Mouse (Mus musculus) embryonic facial prominence, embryonic 12.5 days (tissue): ENCODE measurements at regions not wholly inside any gene's neighbourhood (a gene's known extent, or its start where the extent isn't known, plus 50 kb on each side); places are given as distances from the start of the nearest gene placed in this dataset.

Source experiments
- ATAC-seq: fragments of 200-750 bp; cut with Nextera tagmentation; 2 replicates; pipeline ENCODE4 v1.8.0; 2017; ENCODE audit not compliant: insufficient number of reproducible peaks, insufficient read depth, low FRiP score, low TSS enrichment
- H3K27ac ChIP-seq: fragments of 300-500 bp; sonication (generic); 2 replicates; pipeline ENCODE4 v1.5.1; 2016; ENCODE audit warnings: mild to moderate bottlenecking
- H3K27me3 ChIP-seq: fragments of 300-500 bp; sonication (generic); 2 replicates; pipeline ENCODE4 v1.6.1; 2016; ENCODE audit warnings: mild to moderate bottlenecking, moderate library complexity
- H3K36me3 ChIP-seq: fragments of 300-500 bp; sonication (generic); 2 replicates; pipeline ENCODE4 v1.6.1; 2016; ENCODE audit warnings: mild to moderate bottlenecking
- H3K4me1 ChIP-seq: fragments of 300-500 bp; sonication (generic); 2 replicates; pipeline ENCODE4 v1.6.1; 2016
- H3K4me2 ChIP-seq: fragments of 300-500 bp; sonication (generic); replicated peaks from 2 replicates; pipeline ENCODE4 v1.6.1; 2016; ENCODE audit warnings: mild to moderate bottlenecking, moderate library complexity
- H3K4me3 ChIP-seq: fragments of 300-500 bp; sonication (generic); 2 replicates; pipeline ENCODE4 v1.5.1; 2016; ENCODE audit warnings: mild to moderate bottlenecking
- H3K9ac ChIP-seq: fragments of 300-500 bp; sonication (generic); 2 replicates; pipeline ENCODE4 v1.6.1; 2016; ENCODE audit warnings: mild to moderate bottlenecking, moderate library complexity
- H3K9me3 ChIP-seq: fragments of 300-500 bp; sonication (generic); 2 replicates; pipeline ENCODE4 v1.6.1; 2016; ENCODE audit warnings: mild to moderate bottlenecking, moderate library complexity
- WGBS: fragments of 180-500 bp; shearing (Covaris S2); methylation state at CpG from one replicate; pipeline ENCODE4 v1.1.7; 2016; 5-methylcytosine and 5-hydroxymethylcytosine counted together

DNA sequence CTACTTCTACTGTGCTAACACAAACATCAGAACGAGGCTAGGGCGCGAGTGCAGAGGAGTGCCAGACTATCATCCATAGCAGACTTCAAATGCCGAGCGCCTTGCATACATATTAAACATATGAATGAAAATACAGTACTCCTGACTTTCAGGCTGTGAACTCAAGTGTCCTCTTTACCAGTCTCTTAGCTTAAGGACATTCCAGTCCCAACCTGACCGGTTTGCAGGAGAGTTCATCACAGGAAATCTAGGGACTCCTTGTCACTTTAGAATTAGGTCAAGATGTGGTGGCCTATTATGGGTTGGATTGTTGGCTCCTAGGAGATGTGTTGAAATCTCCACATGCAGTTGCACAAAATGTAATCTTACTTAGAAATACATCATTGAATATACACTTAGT is 150.9 kb upstream of the Rbms1 start:
- Histone ChIP-seq H3K9me3 (no peaks in the 10 kb centered on the region), H3K36me3 (no peaks in the 10 kb centered on the region), H3K27me3 (no peaks in the 10 kb centered on the region), H3K4me1 (no peaks in the 10 kb centered on the region), H3K4me2 (no peak overlapping the region), H3K9ac (no peak overlapping the region), H3K4me3 (no peak overlapping the region), H3K27ac (no peak overlapping the region)
- 81% methylated on average over 6 of the region's 6 CpGs for WGBS
- no peak for ATAC-seq

DNA sequence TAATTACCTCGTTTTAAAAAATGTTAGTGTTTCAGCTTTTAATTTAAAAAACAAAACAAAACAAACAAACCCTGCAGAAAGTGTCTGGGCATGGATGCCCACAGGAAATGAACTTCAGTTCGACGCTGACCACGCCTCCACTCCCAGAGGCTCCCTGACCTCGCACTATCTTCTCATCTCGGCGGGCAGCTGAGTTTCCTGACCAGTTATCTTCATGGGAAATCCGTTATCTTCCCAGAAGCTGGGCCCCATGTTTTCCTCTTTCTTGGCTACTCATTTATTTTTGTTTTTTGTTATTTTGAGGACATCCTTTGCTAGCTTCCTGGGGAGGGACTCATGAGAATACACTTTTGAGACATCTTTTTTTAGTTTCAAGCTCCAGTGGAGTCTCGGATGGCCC is 147.6 kb upstream of the Rbms1 start:
- Histone ChIP-seq H3K4me3 (no peak overlapping the region), H3K4me1 (no peaks in the 10 kb centered on the region), H3K27ac (no peak overlapping the region), H3K9ac (no peak overlapping the region), H3K9me3 (no peaks in the 10 kb centered on the region), H3K36me3 (no peaks in the 10 kb centered on the region), H3K4me2 (no peak overlapping the region), H3K27me3 (no peaks in the 10 kb centered on the region)
- ATAC-seq = no peak
- WGBS = 49% methylated on average over 9 of the region's 9 CpGs

DNA sequence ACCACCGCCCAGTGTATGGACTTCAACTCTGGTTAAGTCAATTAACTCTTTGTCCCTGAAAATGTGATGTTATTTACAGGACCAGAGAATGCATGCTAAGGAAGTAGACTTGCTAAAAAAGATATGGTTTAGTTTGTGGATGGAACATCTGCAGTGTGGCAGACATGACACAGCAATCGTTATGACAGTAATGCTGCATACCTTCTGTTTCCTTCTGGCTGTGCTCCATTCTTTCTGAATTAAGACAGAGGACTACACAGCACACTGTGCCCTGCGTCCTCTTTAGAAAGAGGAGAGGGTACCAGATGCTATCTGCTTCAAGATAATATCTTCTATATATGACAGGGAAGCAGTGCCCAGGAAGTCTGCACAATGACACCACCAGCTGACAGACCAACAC is 146.6 kb upstream of the Rbms1 start:
- Histone ChIP-seq H3K4me3 (no peak overlapping the region), H3K4me1 (no peaks in the 10 kb centered on the region), H3K27ac (no peak overlapping the region), H3K9me3 (no peaks in the 10 kb centered on the region), H3K36me3 (no peaks in the 10 kb centered on the region), H3K27me3 (no peaks in the 10 kb centered on the region), H3K4me2 (no peak overlapping the region), H3K9ac (no peak overlapping the region)
- no peak for ATAC-seq
- 73% methylated on average over 3 of the region's 3 CpGs for WGBS

DNA sequence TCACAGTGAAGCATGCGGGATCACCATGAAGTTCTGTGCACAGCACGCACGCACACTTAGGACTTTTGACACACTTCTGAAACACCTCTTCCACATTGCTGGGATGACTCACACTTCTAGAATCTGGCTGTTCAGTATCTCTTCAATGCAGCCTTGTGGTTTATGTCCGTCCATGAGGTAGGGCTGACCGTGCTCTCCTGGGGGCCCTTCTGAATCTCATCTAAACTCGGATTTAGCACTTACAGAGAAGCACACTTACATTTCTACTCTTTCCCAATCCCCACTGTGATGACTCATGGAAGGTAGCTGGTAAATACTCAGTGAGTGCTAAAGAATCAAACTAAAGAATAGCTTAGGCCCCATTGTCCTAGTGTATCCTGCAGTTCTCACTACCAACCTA is 142.2 kb upstream of the Rbms1 start:
- no peak overlapping the region for H3K4me2 ChIP-seq
- no peak overlapping the region for H3K9ac ChIP-seq
- ATAC-seq = no peak
- no peak overlapping the region for H3K27ac ChIP-seq
- no peaks in the 10 kb centered on the region for H3K27me3 ChIP-seq
- no peaks in the 10 kb centered on the region for H3K36me3 ChIP-seq
- no peaks in the 10 kb centered on the region for H3K4me1 ChIP-seq
- no peaks in the 10 kb centered on the region for H3K9me3 ChIP-seq
- no peak overlapping the region for H3K4me3 ChIP-seq
- WGBS = 92% methylated on average over 6 of the region's 6 CpGs

DNA sequence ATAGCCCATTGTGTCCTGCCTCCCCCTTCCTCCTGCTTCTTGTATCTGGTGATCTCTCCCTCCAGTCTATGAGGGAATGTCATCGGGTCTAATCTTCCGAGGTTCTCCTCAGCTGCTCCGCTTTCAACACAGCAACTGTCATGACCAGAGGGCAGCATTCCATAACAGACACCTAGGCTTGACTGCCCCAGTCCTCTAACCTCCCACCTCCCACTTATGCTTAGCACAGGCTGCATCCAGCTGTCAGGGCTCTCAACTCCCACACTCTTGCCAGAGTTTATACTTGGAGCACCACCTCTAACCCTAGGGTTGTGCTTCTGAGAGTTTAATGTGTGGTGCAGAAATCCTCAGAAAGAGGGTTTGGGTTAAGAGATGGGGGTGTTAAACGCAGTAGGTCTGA is 137.9 kb upstream of the Rbms1 start:
- no peak overlapping the region for H3K27ac ChIP-seq
- no peak for ATAC-seq
- no peak overlapping the region for H3K4me2 ChIP-seq
- no peak overlapping the region for H3K9ac ChIP-seq
- no peaks in the 10 kb centered on the region for H3K36me3 ChIP-seq
- no peak overlapping the region for H3K4me3 ChIP-seq
- no peaks in the 10 kb centered on the region for H3K27me3 ChIP-seq
- WGBS = 83% methylated on average over 4 of the region's 4 CpGs
- H3K4me1 ChIP-seq = no peaks in the 10 kb centered on the region
- H3K9me3 ChIP-seq = no peaks in the 10 kb centered on the region

DNA sequence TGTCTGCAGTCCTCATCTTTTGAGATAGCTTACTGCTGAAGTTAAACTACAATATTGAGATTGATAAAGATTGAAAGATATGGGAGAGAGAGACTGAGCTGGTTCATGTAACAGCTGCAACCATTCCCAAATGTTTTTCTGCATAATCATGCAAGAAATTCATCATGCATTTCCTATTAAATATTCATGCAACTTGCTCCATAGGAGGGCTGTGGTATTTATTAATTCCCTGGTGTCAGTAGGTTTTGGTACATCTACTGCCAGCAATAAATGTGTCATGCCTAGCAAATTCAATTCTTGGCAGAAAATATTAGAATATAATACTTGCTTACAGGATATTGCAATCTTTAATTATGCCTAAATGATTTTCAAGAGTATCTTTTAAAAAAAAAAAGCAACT is 125.5 kb upstream of the Rbms1 start:
- Histone ChIP-seq H3K9ac (no peak overlapping the region), H3K27ac (no peak overlapping the region), H3K4me3 (no peak overlapping the region), H3K9me3 (no peaks in the 10 kb centered on the region), H3K36me3 (no peaks in the 10 kb centered on the region), H3K4me2 (no peak overlapping the region), H3K27me3 (no peaks in the 10 kb centered on the region), H3K4me1 (peaks cover 9% of the 10 kb centered on the region)
- no peak for ATAC-seq

DNA sequence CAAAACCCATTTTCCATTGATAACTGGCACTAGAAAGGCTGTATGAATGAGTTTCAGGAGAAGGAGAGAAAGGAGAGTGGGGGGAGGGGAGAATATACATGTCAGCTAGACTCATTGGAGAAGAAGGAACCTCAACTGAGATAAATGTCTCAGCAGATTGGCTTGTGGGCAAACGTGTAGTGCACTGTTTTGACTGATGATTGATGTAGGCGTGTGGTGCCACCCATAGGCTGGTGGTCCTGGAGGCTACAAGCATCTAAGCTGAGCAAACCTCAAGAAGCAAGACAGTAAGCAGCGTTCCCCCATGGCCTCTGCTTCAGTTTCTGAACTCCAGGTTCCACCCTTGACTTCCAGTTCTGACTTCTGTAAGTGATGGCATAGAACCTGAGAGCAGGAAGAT is 121.8 kb upstream of the Rbms1 start:
- Histone ChIP-seq H3K4me3 (no peak overlapping the region), H3K27ac (no peak overlapping the region), H3K9me3 (no peaks in the 10 kb centered on the region), H3K36me3 (no peaks in the 10 kb centered on the region), H3K27me3 (no peaks in the 10 kb centered on the region), H3K4me1 (peaks cover 9% of the 10 kb centered on the region), H3K9ac (no peak overlapping the region), H3K4me2 (no peak overlapping the region)
- no peak for ATAC-seq
- WGBS = 72% methylated on average over 3 of the region's 3 CpGs

DNA sequence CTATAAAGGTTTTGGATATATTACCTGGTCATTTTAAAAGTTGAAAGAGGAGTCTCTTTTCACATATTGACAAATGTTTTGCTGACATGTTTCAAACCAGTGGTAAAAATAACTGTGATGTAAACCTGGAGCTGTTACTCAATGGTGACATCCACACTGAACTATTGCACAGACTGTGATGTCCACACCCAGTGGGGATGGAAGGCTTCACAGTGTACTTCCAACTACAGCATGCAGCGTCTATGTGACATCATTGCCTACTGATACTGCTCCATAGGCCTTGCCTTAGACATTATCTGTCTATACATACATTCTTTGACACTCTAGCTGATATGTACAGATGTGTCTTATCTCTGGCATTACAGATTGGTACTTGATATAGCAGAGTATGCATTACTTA is 120.1 kb upstream of the Rbms1 start:
- 90% methylated on average over 1 of the region's 1 CpGs for WGBS
- Histone ChIP-seq H3K27ac (no peak overlapping the region), H3K4me2 (no peak overlapping the region), H3K4me3 (no peak overlapping the region), H3K27me3 (no peaks in the 10 kb centered on the region), H3K9ac (no peak overlapping the region), H3K4me1 (peaks cover 9% of the 10 kb centered on the region), H3K36me3 (no peaks in the 10 kb centered on the region), H3K9me3 (no peaks in the 10 kb centered on the region)
- ATAC-seq = no peak

DNA sequence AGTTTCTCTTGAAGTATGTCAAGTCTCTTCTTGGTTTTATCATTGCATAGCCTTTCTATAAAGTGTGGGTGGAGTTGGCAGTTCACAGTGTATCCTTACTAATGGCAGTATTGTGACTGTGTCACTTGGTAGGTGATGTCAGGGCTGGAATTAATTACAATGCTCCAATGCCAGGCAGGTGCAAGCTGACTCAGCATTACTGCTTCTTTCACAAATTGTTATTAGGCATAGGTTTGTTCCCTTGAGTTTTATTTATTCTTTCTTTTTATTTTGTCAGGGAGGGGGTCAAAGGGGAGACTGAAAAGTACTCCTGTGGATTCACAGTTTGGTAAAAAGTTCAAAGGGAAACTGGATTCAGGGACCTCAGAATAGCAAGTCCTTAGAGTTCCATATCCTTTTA is 119.6 kb upstream of the Rbms1 start:
- Histone ChIP-seq H3K9ac (no peak overlapping the region), H3K4me1 (peaks cover 9% of the 10 kb centered on the region), H3K4me2 (no peak overlapping the region), H3K4me3 (no peak overlapping the region), H3K27me3 (no peaks in the 10 kb centered on the region), H3K36me3 (no peaks in the 10 kb centered on the region), H3K27ac (no peak overlapping the region), H3K9me3 (no peaks in the 10 kb centered on the region)
- no peak for ATAC-seq

DNA sequence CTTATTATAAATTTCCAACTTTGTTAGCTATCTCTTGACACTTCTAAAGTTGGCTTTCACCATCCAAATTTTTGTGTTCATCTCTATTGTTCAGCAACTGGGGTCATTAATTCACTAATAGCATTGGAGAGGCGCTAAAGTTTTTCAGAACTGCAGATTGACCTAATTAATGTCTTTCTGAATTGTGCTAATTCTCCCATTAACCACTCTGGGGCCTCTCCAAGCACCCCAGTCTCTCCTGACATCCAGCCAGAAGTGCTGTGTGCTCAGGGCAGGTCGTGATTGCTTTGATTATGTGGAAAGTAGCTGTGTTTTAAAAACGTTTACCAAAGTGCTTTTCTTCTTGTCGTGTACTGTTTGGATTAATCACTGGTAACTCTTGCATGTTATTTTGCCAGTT is 117.0 kb upstream of the Rbms1 start:
- H3K9me3 ChIP-seq = no peaks in the 10 kb centered on the region
- H3K27me3 ChIP-seq = no peaks in the 10 kb centered on the region
- no peak overlapping the region for H3K4me2 ChIP-seq
- no peaks in the 10 kb centered on the region for H3K36me3 ChIP-seq
- no peak for ATAC-seq
- no peak overlapping the region for H3K9ac ChIP-seq
- H3K4me1 ChIP-seq = peaks cover 4% of the 10 kb centered on the region; the same call in 1 of the 2 replicates
- 49% methylated on average over 4 of the region's 4 CpGs for WGBS
- H3K4me3 ChIP-seq = no peak overlapping the region
- H3K27ac ChIP-seq = no peak overlapping the region

DNA sequence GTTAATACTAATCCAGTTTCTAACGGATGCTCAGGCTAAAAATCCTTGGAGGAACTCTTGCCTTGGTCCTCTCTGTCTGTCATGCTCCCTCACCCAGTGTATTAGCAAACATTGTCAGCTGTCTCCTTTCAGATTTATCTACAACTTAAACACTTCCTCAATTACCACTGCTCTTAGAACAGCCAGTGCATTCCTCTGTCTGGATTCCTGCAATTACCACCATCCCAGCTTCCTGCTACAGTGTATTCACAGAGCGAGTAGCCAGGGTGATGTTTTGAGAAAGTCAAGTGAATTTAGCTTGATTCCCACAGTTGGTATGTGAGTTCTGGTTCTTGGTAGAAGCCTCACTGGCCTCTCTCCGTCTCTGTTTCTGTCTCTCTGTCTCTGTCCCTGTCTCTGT is 108.0 kb upstream of the Rbms1 start:
- Histone ChIP-seq H3K9me3 (0 out of 2 replicates have a peak, but pooled peaks cover 1% of the 10 kb centered on the region), H3K4me3 (no peak overlapping the region), H3K4me1 (peaks cover 4% of the 10 kb centered on the region; the same call in 1 of the 2 replicates), H3K27me3 (no peaks in the 10 kb centered on the region), H3K4me2 (no peak overlapping the region), H3K27ac (no peak overlapping the region), H3K9ac (no peak overlapping the region), H3K36me3 (no peaks in the 10 kb centered on the region)
- no peak for ATAC-seq
- 46% methylated on average over 3 of the region's 3 CpGs for WGBS

DNA sequence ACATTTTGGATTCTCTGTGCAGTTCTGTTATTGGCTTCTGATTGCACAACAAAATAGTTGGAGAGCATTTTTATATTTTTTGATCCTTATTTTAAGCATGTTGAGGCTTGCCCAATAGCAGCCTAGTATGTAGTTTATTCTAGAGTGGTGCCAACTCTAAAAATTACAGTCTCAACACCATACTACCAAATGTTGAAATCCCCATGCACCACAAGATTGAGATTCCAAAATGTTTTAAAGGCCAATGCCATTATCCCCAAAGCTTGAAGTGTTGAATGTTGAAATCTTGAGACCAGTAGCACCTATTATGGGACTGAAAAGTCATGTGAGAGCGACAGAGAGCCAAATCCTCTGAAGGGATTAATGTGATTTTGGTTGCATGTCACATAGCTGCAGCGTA is 104.9 kb upstream of the Rbms1 start:
- Histone ChIP-seq H3K4me3 (no peak overlapping the region), H3K4me2 (no peak overlapping the region), H3K4me1 (peaks cover 4% of the 10 kb centered on the region; the same call in 1 of the 2 replicates), H3K36me3 (no peaks in the 10 kb centered on the region), H3K27ac (no peak overlapping the region), H3K9me3 (0 out of 2 replicates have a peak, but pooled peaks cover 4% of the 10 kb centered on the region), H3K9ac (no peak overlapping the region), H3K27me3 (no peaks in the 10 kb centered on the region)
- no peak for ATAC-seq
- WGBS = 84% methylated on average over 2 of the region's 2 CpGs

DNA sequence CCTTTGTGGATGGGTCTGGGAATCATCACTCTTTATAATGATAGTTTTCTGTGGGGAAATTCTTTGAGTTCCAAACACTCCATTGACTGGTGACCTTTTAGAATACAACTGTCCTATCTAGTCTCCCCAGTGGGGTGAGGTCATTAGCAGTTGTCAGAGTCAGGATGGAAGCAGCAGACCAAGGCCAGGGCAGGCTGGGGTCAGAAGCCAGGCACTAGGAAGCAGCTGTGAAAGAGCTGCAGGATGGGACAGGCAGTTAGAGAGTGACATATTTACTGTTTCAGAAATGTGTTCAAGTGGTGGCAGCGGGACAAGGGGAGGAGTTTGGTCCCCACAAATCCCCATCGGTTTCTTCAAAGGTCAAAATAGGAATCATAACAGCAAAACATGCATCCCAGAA is 99.1 kb upstream of the Rbms1 start:
- Histone ChIP-seq H3K27me3 (no peaks in the 10 kb centered on the region), H3K4me2 (no peak overlapping the region), H3K9ac (no peak overlapping the region), H3K4me1 (peaks cover 12% of the 10 kb centered on the region; the same call in 1 of the 2 replicates), H3K27ac (no peak overlapping the region), H3K36me3 (no peaks in the 10 kb centered on the region), H3K4me3 (no peak overlapping the region), H3K9me3 (0 out of 2 replicates have a peak, but pooled peaks cover 4% of the 10 kb centered on the region)
- 49% methylated on average over 2 of the region's 2 CpGs for WGBS
- ATAC-seq = no peak
